Mouse (Mus musculus) colon, adult 2 months (tissue): Measurements from ENCODE around the gene Zkscan6. TPM values are rescaled to one million over a fixed set of nuclear protein-coding genes. Genes with fewer than 3 reads are reported as not detected.

Experiments used
- polyA plus RNA-seq: library from polyadenylated mRNA; depleted of rRNA; stranded (reverse); fragments of >200 nt; gene quantifications from 2 replicates; pipeline ENCODE4 v1.2.3, GENCODE M21; 2012; rRNA removed

The Zkscan6 gene
- polyA plus RNA-seq, result 3.9 and 4.4 TPM in 2 replicates

GRCm38 (mm10) chr11:65806909-65807504, at the start of gene Zkscan6:
Gene Zkscan6, plus strand, starts transcription at chr11:65807175.

GRCm38 (mm10) chr11:65788154-65788553, 18.8 kb upstream of the Zkscan6 start, which contains the start of gene Map2k4:
Gene Map2k4, minus strand, starts transcription at chr11:65788297.

Other genes with a start within 250 kb of the Zkscan6 start
- gene Map2k4, start 18.9 kb upstream of the Zkscan6 start, polyA plus RNA-seq, result 10.1 and 10.3 TPM in 2 replicates